ENCODE assay signal across 9 mouse cellular contexts in genomic region chr11:32321196-32321565, GRCm38 (mm10). TPM values are rescaled to one million over a fixed set of nuclear protein-coding genes. Genes with fewer than 3 reads are reported as not detected.
DNase-seq lines count a peak whose midpoint lies in the region; ATAC-seq lines count a peak whose summit lies in the region.
"Had no signal": no experiment of that assay in that cellular context is flagged by ENCODE, and none has a peak within 500 bp of the region (broad histone marks: within the 10 kb centered on the region; RNA-seq: fewer than 3 reads in every experiment).

No protein-coding gene starts in this region.

- no peaks in the 10 kb centered on the region for H3K9me3 ChIP-seq in lung, embryonic 16.5 days (ENCODE audit: control insufficient read depth, low read length)
- H3K9me3 ChIP-seq: limb, embryonic 15.5 days had no signal

- no peaks in the 10 kb centered on the region for H3K27me3 ChIP-seq in lung, embryonic 16.5 days (ENCODE audit: control insufficient read depth, insufficient read depth, low read depth, low read length)
- H3K27me3 ChIP-seq: limb, embryonic 15.5 days had no signal

- H3K27ac ChIP-seq in lung, embryonic 16.5 days (ENCODE audit: low read length), result no peak overlapping the region
- H3K27ac ChIP-seq: limb, embryonic 15.5 days had no signal

- no peak overlapping the region for H3K4me2 ChIP-seq in lung, embryonic 16.5 days (ENCODE audit: low read depth, low read length)
- H3K4me2 ChIP-seq: limb, embryonic 15.5 days had no signal

- peak; percentile 75 for DNase-seq in CD4-positive, CD25-positive, alpha-beta regulatory T cell, adult 2 months (ENCODE audit: low read depth, low spot score)
- peak; percentile 68 for DNase-seq in WW6 (ENCODE audit: low read depth, low spot score)
- DNase-seq in cerebellum, postnatal 25 days, result peak; percentile 45 to 72
- DNase-seq in gastrocnemius, postnatal 4 days (ENCODE audit: low spot score in 2 of 2), result peak; percentile 57 to 79
- peak; percentile 48 to 84 for DNase-seq in kidney, postnatal 36 days
- peak; percentile 68 for DNase-seq in right cerebral cortex, postnatal 4 days

- no peak overlapping the region for H3K4me3 ChIP-seq in lung, embryonic 16.5 days (ENCODE audit: low read length)
- H3K4me3 ChIP-seq: limb, embryonic 15.5 days had no signal

- H3K36me3 ChIP-seq in lung, embryonic 16.5 days (ENCODE audit: control insufficient read depth, insufficient read depth, low read length), result no peaks in the 10 kb centered on the region
- H3K36me3 ChIP-seq: limb, embryonic 15.5 days had no signal

- H3K4me1 ChIP-seq in lung, embryonic 16.5 days (replicated peaks; ENCODE audit: control insufficient read depth, insufficient read depth, low read length), result no peaks in the 10 kb centered on the region; the same call in 1 of the 2 replicates

- no peak for ATAC-seq in CD4-positive, CD25-positive, alpha-beta regulatory T cell, adult 4 months
- 0 out of 2 replicates have a peak, but pooled peaks have one; percentile 29 for ATAC-seq in lung, embryonic 16.5 days (ENCODE audit: low read depth)

- H3K9ac ChIP-seq in lung, embryonic 16.5 days (ENCODE audit: low read length), result no peak overlapping the region
- H3K9ac ChIP-seq: limb, embryonic 15.5 days had no signal

- WGBS in lung, embryonic 16.5 days, result 35% methylated on average over 8 of the region's 8 CpGs

RNA-seq across cellular contexts. Expression of gene Hbq1a, which starts 21.3 kb away (rescaled TPM):
- not detected for polyA plus RNA-seq in CD4-positive, CD25-positive, alpha-beta regulatory T cell, adult 4 months (2017; shearing (Covaris generic))
- not detected for total RNA-seq in gastrocnemius, postnatal 4 days (2021)
- polyA plus RNA-seq in lung, embryonic 16.5 days (2015; fragmentation: Nextera tagmentation; extraction: Ambion mirVana), result 0.46 and 1.1 TPM in 2 replicates

RNA-seq across cellular contexts. Expression of gene Hba-a2, which starts 24.9 kb away (rescaled TPM):
- polyA plus RNA-seq in CD4-positive, CD25-positive, alpha-beta regulatory T cell, adult 4 months (2017; shearing (Covaris generic)), result 10 to 100 TPM in 1 of 2 experiments, not detected in 1; 13.1 TPM
- total RNA-seq in gastrocnemius, postnatal 4 days (2021), result 100 to 1,000 TPM; 211 to 422 TPM
- 22,746 and 25,203 TPM in 2 replicates for polyA plus RNA-seq in lung, embryonic 16.5 days (2015; fragmentation: Nextera tagmentation; extraction: Ambion mirVana)

RNA-seq across cellular contexts. Expression of gene Sh3pxd2b, which starts 26.4 kb away (rescaled TPM):
- polyA plus RNA-seq in CD4-positive, CD25-positive, alpha-beta regulatory T cell, adult 4 months (2017; shearing (Covaris generic)), result under 1 TPM in 1 of 2 experiments, not detected in 1; 0.28 TPM
- 10 to 100 TPM; 51.4 to 56.2 TPM for total RNA-seq in gastrocnemius, postnatal 4 days (2021)
- 23.4 and 23.6 TPM in 2 replicates for polyA plus RNA-seq in lung, embryonic 16.5 days (2015; fragmentation: Nextera tagmentation; extraction: Ambion mirVana)

RNA-seq across cellular contexts. Expression of gene Hbq1b, which starts 34.4 kb away (rescaled TPM):
- not detected for polyA plus RNA-seq in CD4-positive, CD25-positive, alpha-beta regulatory T cell, adult 4 months (2017; shearing (Covaris generic))
- total RNA-seq in gastrocnemius, postnatal 4 days (2021), result not detected
- 1.8 and 2.8 TPM in 2 replicates for polyA plus RNA-seq in lung, embryonic 16.5 days (2015; fragmentation: Nextera tagmentation; extraction: Ambion mirVana)

RNA-seq across cellular contexts. Expression of gene Hba-a1, which starts 37.9 kb away (rescaled TPM):
- polyA plus RNA-seq in CD4-positive, CD25-positive, alpha-beta regulatory T cell, adult 4 months (2017; shearing (Covaris generic)), result 1 to 10 TPM; 3.9 to 4.5 TPM
- total RNA-seq in gastrocnemius, postnatal 4 days (2021), result 100 to 1,000 TPM; 293 to 605 TPM
- 8,555 and 10,091 TPM in 2 replicates for polyA plus RNA-seq in lung, embryonic 16.5 days (2015; fragmentation: Nextera tagmentation; extraction: Ambion mirVana)

Comparison
In these comparisons a context has a peak if more than half of its experiments do, and no peak if none do; other contexts are left out.
1. RNA of gene Hba-a2, which starts 24.9 kb away (polyA plus RNA-seq): 22,746 to 25,203 TPM in lung, embryonic 16.5 days; 13.1 TPM in CD4-positive, CD25-positive, alpha-beta regulatory T cell, adult 4 months; every median in the first group is over 1,000 times any median in the second.
2. RNA of gene Sh3pxd2b, which starts 26.4 kb away (polyA plus RNA-seq): 23.4 to 23.6 TPM in lung, embryonic 16.5 days; 0.28 TPM in CD4-positive, CD25-positive, alpha-beta regulatory T cell, adult 4 months; every median in the first group is over 10 times any median in the second.
3. Peak in every context shown above with its lines, with median percentiles within 50 percentile points of each other: DNase-seq.